Mouse (Mus musculus): Measurements from ENCODE around the gene Wbp2. TPM values are rescaled to one million over a fixed set of nuclear protein-coding genes. Genes with fewer than 3 reads are reported as not detected.
A peak's percentile ranks its signal among the peaks of the same experiment; 100 is the strongest.

The Wbp2 gene
- polyA plus RNA-seq, 1 experiment from 2014 or later, result 135 TPM

GRCm38 (mm10) chr11:116104006-116104646 is 17.3 kb upstream of the Wbp2 start:
- Histone ChIP-seq H3K27ac (ENCODE audit: low read length) (peak overlapping the region; percentile 70), H3K4me3 (ENCODE audit: low read length) (no peak overlapping the region), H3K36me3 (ENCODE audit: control insufficient read depth, insufficient read depth, low read length) (no peaks in the 10 kb centered on the region), H3K4me1 (ENCODE audit: control insufficient read depth, insufficient read depth, low read length) (peaks cover 80% of the 10 kb centered on the region), H3K9ac (ENCODE audit: low read depth, low read length) (peak overlapping the region; percentile 17; the same call in 1 of the 2 replicates), H3K9me3 (ENCODE audit: control insufficient read depth, low read length) (no peaks in the 10 kb centered on the region), H3K4me2 (ENCODE audit: low read depth, low read length) (no peak overlapping the region), H3K27me3 (replicated peaks; ENCODE audit: control insufficient read depth, insufficient read depth, low read length) (peaks cover 20% of the 10 kb centered on the region; the same call in 1 of the 2 replicates)
- WGBS, result 37% methylated on average over 14 of the region's 14 CpGs
- ATAC-seq, result peak; percentile 68

DNA sequence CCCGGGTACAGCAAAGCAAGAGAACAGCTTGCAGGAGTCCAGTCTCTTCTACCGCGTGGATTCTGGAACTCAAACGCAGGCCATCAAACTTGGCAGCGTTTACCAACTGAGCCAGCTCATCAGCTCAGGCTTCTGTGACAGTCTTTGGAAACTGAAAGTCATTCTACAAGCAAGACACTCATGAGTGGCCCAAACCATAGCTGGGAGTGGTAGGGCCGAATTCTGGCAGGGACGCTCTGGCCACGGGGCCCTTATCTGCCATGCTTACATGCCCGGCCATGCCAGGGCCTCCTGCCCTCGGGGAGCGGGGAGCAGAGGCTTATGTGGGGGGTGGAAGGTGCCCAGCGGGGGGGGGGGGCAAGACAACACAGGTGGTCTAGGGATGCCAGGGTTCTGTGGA is 16.8 kb upstream of the Wbp2 start:
- Histone ChIP-seq H3K27me3 (replicated peaks; ENCODE audit: control insufficient read depth, insufficient read depth, low read length) (peaks cover 15% of the 10 kb centered on the region; the same call in 1 of the 2 replicates), H3K36me3 (ENCODE audit: control insufficient read depth, insufficient read depth, low read length) (no peaks in the 10 kb centered on the region), H3K9ac (ENCODE audit: low read depth, low read length) (peak overlapping the region; percentile 17; the same call in 1 of the 2 replicates), H3K9me3 (ENCODE audit: control insufficient read depth, low read length) (no peaks in the 10 kb centered on the region), H3K4me1 (ENCODE audit: control insufficient read depth, insufficient read depth, low read length) (peaks cover 79% of the 10 kb centered on the region), H3K4me3 (ENCODE audit: low read length) (no peak overlapping the region), H3K4me2 (ENCODE audit: low read depth, low read length) (no peak overlapping the region), H3K27ac (ENCODE audit: low read length) (peak overlapping the region; percentile 70)
- WGBS, result 74% methylated on average over 12 of the region's 12 CpGs
- ATAC-seq, result no peak

DNA sequence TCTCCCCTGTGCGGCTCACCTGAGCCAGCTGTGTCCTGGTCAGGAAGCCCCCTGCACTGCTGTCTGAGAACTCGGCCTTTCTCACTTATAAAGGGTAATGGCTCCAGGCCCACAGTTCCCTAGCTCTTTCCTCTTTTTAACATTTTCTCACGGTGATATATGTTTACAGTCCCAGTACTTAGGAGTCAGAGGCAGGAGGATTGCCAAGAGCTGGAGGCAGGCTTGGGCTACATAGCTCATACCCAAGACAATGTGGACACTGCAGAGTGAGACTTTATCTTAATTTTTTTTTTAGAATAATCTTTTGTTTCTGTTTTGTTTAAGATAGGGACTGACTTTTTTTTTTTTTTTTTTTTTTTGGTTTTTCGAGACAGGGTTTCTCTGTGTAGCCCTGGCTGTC is 15.7 kb upstream of the Wbp2 start:
- Histone ChIP-seq H3K4me2 (ENCODE audit: low read depth, low read length) (no peak overlapping the region), H3K4me1 (ENCODE audit: control insufficient read depth, insufficient read depth, low read length) (peaks cover 70% of the 10 kb centered on the region), H3K27ac (ENCODE audit: low read length) (peak overlapping the region; percentile 91), H3K9ac (ENCODE audit: low read depth, low read length) (peak overlapping the region; percentile 60), H3K4me3 (ENCODE audit: low read length) (no peak overlapping the region), H3K36me3 (ENCODE audit: control insufficient read depth, insufficient read depth, low read length) (no peaks in the 10 kb centered on the region), H3K9me3 (ENCODE audit: control insufficient read depth, low read length) (no peaks in the 10 kb centered on the region), H3K27me3 (replicated peaks; ENCODE audit: control insufficient read depth, insufficient read depth, low read length) (peaks cover 5% of the 10 kb centered on the region; the same call in 1 of the 2 replicates)
- WGBS, result 54% methylated on average over 3 of the region's 4 CpGs
- ATAC-seq, result no peak

DNA sequence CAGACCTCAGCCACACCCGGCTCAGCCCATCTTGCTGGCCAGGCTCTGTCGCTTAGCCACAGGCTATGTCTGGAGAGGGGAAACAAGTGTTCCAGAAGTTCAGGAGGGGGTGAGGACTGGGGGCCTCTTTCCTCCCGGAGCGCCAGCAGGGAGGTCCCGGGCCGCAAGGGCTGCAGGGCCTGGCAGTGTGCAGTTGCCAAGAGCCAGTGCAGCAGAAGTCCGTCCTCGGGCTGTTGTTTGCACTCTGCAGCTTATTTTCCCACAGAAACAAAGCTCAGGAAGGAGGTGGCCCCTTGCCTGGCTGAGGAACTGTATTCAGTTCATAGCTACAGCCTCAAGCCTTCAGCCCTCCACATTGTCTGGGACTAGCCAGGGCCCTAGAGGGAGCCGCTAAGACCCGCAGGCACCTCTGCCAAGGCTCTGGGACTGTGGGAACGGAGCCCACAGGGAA is 15.2 kb upstream of the Wbp2 start:
- no peaks in the 10 kb centered on the region for H3K9me3 ChIP-seq (ENCODE audit: control insufficient read depth, low read length)
- ATAC-seq, result peak; percentile 42
- H3K4me1 ChIP-seq (ENCODE audit: control insufficient read depth, insufficient read depth, low read length), result peaks cover 65% of the 10 kb centered on the region
- peak overlapping the region; percentile 60 for H3K9ac ChIP-seq (ENCODE audit: low read depth, low read length)
- no peaks in the 10 kb centered on the region for H3K36me3 ChIP-seq (ENCODE audit: control insufficient read depth, insufficient read depth, low read length)
- peak overlapping the region; percentile 91 for H3K27ac ChIP-seq (ENCODE audit: low read length)
- WGBS, result 22% methylated on average over 11 of the region's 11 CpGs
- H3K27me3 ChIP-seq (replicated peaks; ENCODE audit: control insufficient read depth, insufficient read depth, low read length), result no peaks in the 10 kb centered on the region
- H3K4me3 ChIP-seq (ENCODE audit: low read length), result no peak overlapping the region
- H3K4me2 ChIP-seq (ENCODE audit: low read depth, low read length), result peak overlapping the region; percentile 35

- 82% methylated on average over 7 of the region's 7 CpGs for WGBS
- H3K9me3 ChIP-seq (ENCODE audit: control insufficient read depth, low read length), result peaks cover 4% of the 10 kb centered on the region
- H3K4me1 ChIP-seq (ENCODE audit: control insufficient read depth, insufficient read depth, low read length), result peaks cover 53% of the 10 kb centered on the region
- H3K9ac ChIP-seq (ENCODE audit: low read depth, low read length), result 0 out of 2 replicates have a peak overlapping the region, but pooled peaks have one; percentile 8
- no peaks in the 10 kb centered on the region for H3K36me3 ChIP-seq (ENCODE audit: control insufficient read depth, insufficient read depth, low read length)
- peak overlapping the region; percentile 91 for H3K27ac ChIP-seq (ENCODE audit: low read length)
- H3K27me3 ChIP-seq (replicated peaks; ENCODE audit: control insufficient read depth, insufficient read depth, low read length), result no peaks in the 10 kb centered on the region
- no peak overlapping the region for H3K4me2 ChIP-seq (ENCODE audit: low read depth, low read length)
- H3K4me3 ChIP-seq (ENCODE audit: low read length), result no peak overlapping the region
- no peak for ATAC-seq
These were observed 14.0 kb upstream of the Wbp2 start for GRCm38 (mm10) chr11:116100839-116101238.

DNA sequence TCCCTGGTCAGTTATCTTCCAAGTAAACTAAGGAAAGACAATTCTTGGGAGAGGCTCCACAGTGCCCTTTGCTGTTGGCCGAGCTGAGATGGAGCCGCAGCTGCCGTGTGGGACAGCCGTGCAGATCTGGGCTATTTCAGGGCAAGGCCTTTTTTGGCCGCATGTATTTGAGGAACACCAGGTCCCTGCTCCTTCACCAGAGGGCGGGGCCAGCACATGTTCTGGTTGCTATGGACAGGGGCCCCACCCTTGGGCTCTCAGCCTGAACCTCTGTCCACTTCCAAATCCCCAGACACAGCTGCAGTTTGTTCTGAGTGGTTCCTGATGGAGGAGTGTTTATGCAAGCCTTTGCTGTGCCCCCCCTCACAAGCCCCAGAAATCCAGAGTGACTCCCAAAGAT is 13.6 kb upstream of the Wbp2 start:
- Histone ChIP-seq H3K4me2 (ENCODE audit: low read depth, low read length) (no peak overlapping the region), H3K4me1 (ENCODE audit: control insufficient read depth, insufficient read depth, low read length) (peaks cover 52% of the 10 kb centered on the region), H3K27ac (ENCODE audit: low read length) (peak overlapping the region; percentile 91), H3K36me3 (ENCODE audit: control insufficient read depth, insufficient read depth, low read length) (no peaks in the 10 kb centered on the region), H3K4me3 (ENCODE audit: low read length) (no peak overlapping the region), H3K9ac (ENCODE audit: low read depth, low read length) (peak overlapping the region; percentile 8; the same call in 1 of the 2 replicates), H3K9me3 (ENCODE audit: control insufficient read depth, low read length) (peaks cover 4% of the 10 kb centered on the region), H3K27me3 (replicated peaks; ENCODE audit: control insufficient read depth, insufficient read depth, low read length) (no peaks in the 10 kb centered on the region)
- WGBS, result 29% methylated on average over 6 of the region's 6 CpGs
- ATAC-seq, result peak; percentile 41

- peaks cover 49% of the 10 kb centered on the region for H3K4me1 ChIP-seq (ENCODE audit: control insufficient read depth, insufficient read depth, low read length)
- no peak overlapping the region for H3K4me2 ChIP-seq (ENCODE audit: low read depth, low read length)
- H3K9ac ChIP-seq (ENCODE audit: low read depth, low read length), result no peak overlapping the region
- no peak overlapping the region for H3K4me3 ChIP-seq (ENCODE audit: low read length)
- H3K27me3 ChIP-seq (replicated peaks; ENCODE audit: control insufficient read depth, insufficient read depth, low read length), result no peaks in the 10 kb centered on the region
- no peaks in the 10 kb centered on the region for H3K36me3 ChIP-seq (ENCODE audit: control insufficient read depth, insufficient read depth, low read length)
- H3K27ac ChIP-seq (ENCODE audit: low read length), result peak overlapping the region; percentile 36
- no peak for ATAC-seq
- peaks cover 4% of the 10 kb centered on the region for H3K9me3 ChIP-seq (ENCODE audit: control insufficient read depth, low read length)
- WGBS, result 86% methylated on average over 6 of the region's 6 CpGs
These were observed 12.7 kb upstream of the Wbp2 start for GRCm38 (mm10) chr11:116099462-116099861.

DNA sequence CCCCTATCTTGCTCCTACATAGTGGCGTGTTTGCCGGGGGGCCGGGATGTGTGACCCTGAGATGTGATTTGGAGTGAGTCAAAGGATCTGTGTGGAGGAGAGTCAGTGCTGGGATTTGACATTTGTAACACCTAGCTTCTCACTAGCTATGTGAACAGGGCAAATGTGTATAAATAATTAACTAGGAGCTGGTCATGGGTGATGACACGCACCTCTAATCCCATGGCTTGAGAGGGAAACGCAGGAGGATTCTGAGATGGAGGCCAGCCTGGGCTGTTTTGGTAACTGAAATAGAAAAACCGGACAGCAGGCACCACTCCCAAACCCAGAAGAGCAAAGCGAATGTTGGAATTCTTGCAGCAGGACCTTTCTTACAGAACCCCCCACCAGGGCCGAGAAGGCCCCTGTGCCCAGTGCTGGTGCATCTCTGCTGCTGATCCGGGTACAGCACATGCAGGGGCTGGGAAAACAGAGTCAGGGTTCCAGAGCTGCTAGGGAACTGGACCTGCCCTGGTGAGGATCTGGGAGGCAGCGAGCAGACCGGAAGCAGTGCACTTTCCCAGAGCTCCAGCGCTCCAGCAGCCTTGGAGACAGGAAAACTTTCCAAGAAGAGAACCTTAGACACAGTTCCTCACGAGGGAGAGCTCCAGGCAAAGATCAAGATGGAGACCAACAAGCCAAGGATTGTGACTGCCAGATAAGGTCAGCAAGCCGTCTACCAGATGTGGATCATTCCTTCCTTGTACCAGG is 12.1 kb upstream of the Wbp2 start:
- Histone ChIP-seq H3K4me3 (ENCODE audit: low read length) (no peak overlapping the region), H3K36me3 (ENCODE audit: control insufficient read depth, insufficient read depth, low read length) (no peaks in the 10 kb centered on the region), H3K27me3 (replicated peaks; ENCODE audit: control insufficient read depth, insufficient read depth, low read length) (no peaks in the 10 kb centered on the region), H3K4me2 (ENCODE audit: low read depth, low read length) (no peak overlapping the region), H3K9ac (ENCODE audit: low read depth, low read length) (no peak overlapping the region), H3K27ac (ENCODE audit: low read length) (peak overlapping the region; percentile 36), H3K9me3 (ENCODE audit: control insufficient read depth, low read length) (peaks cover 4% of the 10 kb centered on the region), H3K4me1 (ENCODE audit: control insufficient read depth, insufficient read depth, low read length) (peaks cover 44% of the 10 kb centered on the region)
- ATAC-seq, result no peak
- 56% methylated on average over 14 of the region's 14 CpGs for WGBS

- ATAC-seq, result no peak
- Histone ChIP-seq H3K36me3 (ENCODE audit: control insufficient read depth, insufficient read depth, low read length) (no peaks in the 10 kb centered on the region), H3K4me2 (ENCODE audit: low read depth, low read length) (no peak overlapping the region), H3K27ac (ENCODE audit: low read length) (no peak overlapping the region), H3K9me3 (ENCODE audit: control insufficient read depth, low read length) (peaks cover 4% of the 10 kb centered on the region), H3K4me1 (ENCODE audit: control insufficient read depth, insufficient read depth, low read length) (peaks cover 24% of the 10 kb centered on the region), H3K27me3 (replicated peaks; ENCODE audit: control insufficient read depth, insufficient read depth, low read length) (no peaks in the 10 kb centered on the region), H3K4me3 (ENCODE audit: low read length) (no peak overlapping the region), H3K9ac (ENCODE audit: low read depth, low read length) (no peak overlapping the region)
- 85% methylated on average over 5 of the region's 5 CpGs for WGBS
These were observed 9.7 kb upstream of the Wbp2 start for GRCm38 (mm10) chr11:116096213-116097108.

Measured in intestine, embryonic 16.5 days (tissue).